Mouse (Mus musculus) CH12.LX (cell line): Measurements from ENCODE around the gene Mettl6. TPM values are rescaled to one million over a fixed set of nuclear protein-coding genes. Genes with fewer than 3 reads are reported as not detected.

Experiments used
- DNase-seq: peaks from one replicate; pipeline ENCODE4 v3.0.0-alpha.2; 2013; ENCODE audit errors: extremely low read depth
- H3K27ac ChIP-seq: 2 replicates; pipeline ENCODE4 v1.5.1; 2012; ENCODE audit warnings: low read depth, mild to moderate bottlenecking, control low read depth, moderate library complexity; ENCODE audit not compliant: insufficient read depth
- H3K27me3 ChIP-seq: replicated peaks from 2 replicates; pipeline ENCODE3; 2012; ENCODE audit warnings: inconsistent platforms
- H3K36me3 ChIP-seq, 2 experiments: replicated peaks in 1 of 2; 2 replicates each; pipeline versions ENCODE3 to v1.6.1; 2012; ENCODE audit warnings: inconsistent platforms in 1 of 2, low read length in 1 of 2, mild to moderate bottlenecking in 1 of 2, mixed read lengths in 1 of 2, moderate library complexity in 1 of 2; ENCODE audit not compliant: control insufficient read depth in 1 of 2, insufficient read depth in 1 of 2
- H3K4me1 ChIP-seq, 2 experiments: 2 replicates each; pipeline ENCODE4 v1.6.1; 2012; ENCODE audit warnings: inconsistent platforms in 1 of 2, moderate library complexity in 1 of 2; ENCODE audit not compliant: insufficient read depth in 2 of 2, control insufficient read depth in 1 of 2
- H3K4me2 ChIP-seq: 2 replicates; pipeline ENCODE4 v1.6.1; 2012; ENCODE audit warnings: low read depth, mild to moderate bottlenecking, control low read depth; ENCODE audit not compliant: poor library complexity, insufficient read depth, severe bottlenecking
- H3K4me3 ChIP-seq, 3 experiments: fragments of 150-350 bp in 1 of 3; sonication (generic) in 1 of 3; replicated peaks in 1 of 3; 2 replicates each; pipeline versions ENCODE3 to v1.5.1; 2011 to 2012; ENCODE audit warnings: low read depth in 2 of 3, low read length in 2 of 3, mild to moderate bottlenecking in 2 of 3, moderate library complexity in 2 of 3, control low read depth in 1 of 3, improper control_type of control experiment in 1 of 3, inconsistent platforms in 1 of 3, mixed read lengths in 1 of 3; ENCODE audit not compliant: poor library complexity in 1 of 3
- H3K79me2 ChIP-seq: replicated peaks from 2 replicates; pipeline ENCODE4 v1.6.1; 2012; ENCODE audit warnings: mild to moderate bottlenecking, moderate library complexity; ENCODE audit not compliant: control insufficient read depth, poor library complexity, insufficient read depth, severe bottlenecking; ENCODE audit errors: extremely low read depth
- H3K9ac ChIP-seq: 2 replicates; pipeline ENCODE4 v1.6.1; 2012; ENCODE audit warnings: low read depth, mild to moderate bottlenecking, control low read depth, moderate library complexity; ENCODE audit not compliant: insufficient read depth
- H3K9me3 ChIP-seq: replicated peaks from 2 replicates; pipeline ENCODE3; 2012; ENCODE audit warnings: low read length, inconsistent platforms, mixed read lengths
- CHD1 ChIP-seq: IDR thresholded peaks from 2 replicates; pipeline ENCODE4 v1.6.1; 2012; ENCODE audit warnings: low read depth, low read length, improper control_type of control experiment, inconsistent platforms
- CHD2 ChIP-seq: IDR thresholded peaks from 2 replicates; pipeline ENCODE4 v1.6.1; 2011; ENCODE audit warnings: low read length, improper control_type of control experiment
- E2F4 ChIP-seq: IDR thresholded peaks from 2 replicates; pipeline ENCODE4 v1.6.1; 2011; ENCODE audit warnings: low read depth, low read length, improper control_type of control experiment; ENCODE audit not compliant: insufficient replicate concordance
- ETS1 ChIP-seq: conservative IDR thresholded peaks from 2 replicates; pipeline ENCODE4 v1.6.1; 2012; ENCODE audit warnings: low read depth, mild to moderate bottlenecking, inconsistent platforms, low read length, improper control_type of control experiment, moderate library complexity
- JUN ChIP-seq: IDR thresholded peaks from 2 replicates; pipeline ENCODE4 v1.6.1; 2011; ENCODE audit warnings: low read depth, mild to moderate bottlenecking, low read length, improper control_type of control experiment, moderate library complexity; ENCODE audit not compliant: insufficient read depth
- KAT2A ChIP-seq: IDR thresholded peaks from 2 replicates; pipeline ENCODE4 v1.6.1; 2012; ENCODE audit warnings: low read length, improper control_type of control experiment, inconsistent platforms; ENCODE audit not compliant: insufficient replicate concordance
- MAX ChIP-seq: IDR thresholded peaks from 2 replicates; pipeline ENCODE4 v1.6.1; 2011; ENCODE audit warnings: low read length, improper control_type of control experiment
- MAZ ChIP-seq: IDR thresholded peaks from 2 replicates; pipeline ENCODE4 v1.6.1; 2012; ENCODE audit warnings: low read depth, mild to moderate bottlenecking, inconsistent platforms, low read length, improper control_type of control experiment, moderate library complexity
- MXI1 ChIP-seq: IDR thresholded peaks from 2 replicates; pipeline ENCODE4 v1.6.1; 2011; ENCODE audit warnings: mild to moderate bottlenecking, low read depth, low read length, improper control_type of control experiment
- MYC ChIP-seq: IDR thresholded peaks from 2 replicates; pipeline ENCODE4 v1.6.1; 2011; ENCODE audit warnings: low read depth, mild to moderate bottlenecking, improper control_type of control experiment, low read length
- NELFE ChIP-seq: IDR thresholded peaks from 2 replicates; pipeline ENCODE4 v1.6.1; 2011; ENCODE audit warnings: low read depth, low read length, improper control_type of control experiment
- PAX5 ChIP-seq: IDR thresholded peaks from 2 replicates; pipeline ENCODE4 v1.6.1; 2012; ENCODE audit warnings: low read length, inconsistent platforms, mixed read lengths
- POLR2A ChIP-seq: IDR thresholded peaks from 2 replicates; pipeline ENCODE4 v1.6.1; 2011; ENCODE audit warnings: low read depth, mild to moderate bottlenecking, improper control_type of control experiment, low read length
- POLR2AphosphoS2 ChIP-seq: IDR thresholded peaks from 2 replicates; pipeline ENCODE4 v1.6.1; 2011; ENCODE audit warnings: low read depth, low read length, improper control_type of control experiment
- RAD21 ChIP-seq: IDR thresholded peaks from 2 replicates; pipeline ENCODE4 v1.6.1; 2011; ENCODE audit warnings: low read depth, mild to moderate bottlenecking, low read length, improper control_type of control experiment, moderate library complexity
- SMC3 ChIP-seq: IDR thresholded peaks from 2 replicates; pipeline ENCODE4 v1.6.1; 2011; ENCODE audit warnings: low read depth, low read length, improper control_type of control experiment
- TBP ChIP-seq: conservative IDR thresholded peaks from 2 replicates; pipeline ENCODE4 v1.6.1; 2011; ENCODE audit warnings: low read depth, low read length, improper control_type of control experiment
- TCF12 ChIP-seq: IDR thresholded peaks from 2 replicates; pipeline ENCODE4 v1.6.1; 2014; ENCODE audit warnings: low read depth, mild to moderate bottlenecking, inconsistent platforms, low read length, improper control_type of control experiment
- USF1 ChIP-seq: IDR thresholded peaks from 2 replicates; pipeline ENCODE4 v1.6.1; 2014; ENCODE audit warnings: low read depth, mild to moderate bottlenecking, inconsistent platforms, low read length, improper control_type of control experiment
- USF2 ChIP-seq: conservative IDR thresholded peaks from 2 replicates; pipeline ENCODE4 v1.6.1; 2011; ENCODE audit warnings: low read depth, low read length, improper control_type of control experiment
- ZKSCAN1 ChIP-seq: IDR thresholded peaks from 2 replicates; pipeline ENCODE4 v1.6.1; 2012; ENCODE audit warnings: low read depth, inconsistent platforms, low read length, improper control_type of control experiment, borderline replicate concordance
- ZNF384 ChIP-seq: IDR thresholded peaks from 2 replicates; pipeline ENCODE4 v1.6.1; 2012; ENCODE audit warnings: low read depth, low read length, improper control_type of control experiment, inconsistent platforms
- dilution Hi-C: fragments of 300-500 bp; cut with MboI; formaldehyde crosslinking; loops from 2 replicates; pipeline ENCODE4 v1.14.3; 2020; ENCODE audit warnings: low sequenced_read_pairs; ENCODE audit not compliant: extremely low pct_unique_long_range_greater_than_20kb, extremely low pct_ligation_motif_present
- in situ Hi-C: fragments of 300-500 bp; cut with MboI; formaldehyde crosslinking; loops from 3 replicates; pipeline ENCODE4 v1.14.3; 2019; ENCODE audit warnings: low sequenced_read_pairs, low pct_ligation_motif_present, low pct_unique_long_range_greater_than_20kb, mixed read lengths
- polyA plus RNA-seq: library from polyadenylated mRNA; unstranded; fragments of >175 nt; gene quantifications from 2 replicates; pipeline ENCODE4 v1.2.1, GENCODE M21; 2012; ENCODE audit warnings: low read depth; ENCODE audit not compliant: insufficient read length
- total RNA-seq, 2 experiments: library from RNA; depleted of rRNA; stranded (reverse); fragments of 300-350 nt in 1 of 2; fragments of >200 nt in 1 of 2; gene quantifications; 2 replicates each; pipeline ENCODE4 v1.2.3; 2012 to 2014

The Mettl6 gene
- total and polyA plus RNA-seq, 3 experiments, result 38.2 to 122 (median 69.8) TPM

- DNase-seq, result peak; percentile 64
- H3K4me3 ChIP-seq, result peak overlapping the region; percentile 71 to 99 (median 82)
- TF ChIP-seq POLR2A (no peak), TCF12 (no peak), MYC (peak; percentile 54; the same call in 1 of the 2 replicates), NELFE (no peak), SMC3 (no peak), MAZ (no peak), E2F4 (no peak), PAX5 (no peak), CHD1 (0 out of 2 replicates have a peak, but pooled peaks have one; percentile 40), USF2 (no peak), USF1 (no peak), CHD2 (no peak), MAX (peak; percentile 83), ZNF384 (no peak), RAD21 (no peak), ZKSCAN1 (no peak), TBP (no peak), JUN (no peak), MXI1 (peak; percentile 55; the same call in 1 of the 2 replicates), ETS1 (peak; percentile 30; the same call in 1 of the 2 replicates)
- H3K4me2 ChIP-seq, result peak overlapping the region; percentile 78
- dilution Hi-C loops, result no loop called here
- peaks cover 33 to 53% of the 10 kb centered on the region in 2 experiments for H3K36me3 ChIP-seq
- H3K27me3 ChIP-seq, result no peaks in the 10 kb centered on the region
- peaks cover 11 to 65% of the 10 kb centered on the region in 2 experiments for H3K4me1 ChIP-seq
- in situ Hi-C loops, result no loop called here
- peak overlapping the region; percentile 92 for H3K9ac ChIP-seq
- no peaks in the 10 kb centered on the region for H3K9me3 ChIP-seq
- peak overlapping the region; percentile 20; the same call in 1 of the 2 replicates for H3K27ac ChIP-seq
- H3K79me2 ChIP-seq, result peaks cover 80% of the 10 kb centered on the region
These were observed 1.4 kb upstream of the Mettl6 start for GRCm38 (mm10) chr14:31496241-31496646.

GRCm38 (mm10) chr14:31495538-31495937, 698 bp upstream of the Mettl6 start:
- DNase-seq, result no peak
- Histone ChIP-seq H3K27me3 (no peaks in the 10 kb centered on the region), H3K36me3 (peaks cover 32 to 54% of the 10 kb centered on the region in 2 experiments), H3K9ac (peak overlapping the region; percentile 92), H3K79me2 (peaks cover 81% of the 10 kb centered on the region), H3K27ac (peak overlapping the region; percentile 20; the same call in 1 of the 2 replicates), H3K4me1 (peaks cover 11 to 70% of the 10 kb centered on the region in 2 experiments), H3K4me3 (peak overlapping the region; percentile 71 to 99 (median 82)), H3K4me2 (peak overlapping the region; percentile 78), H3K9me3 (no peaks in the 10 kb centered on the region)
- dilution Hi-C loops, result no loop called here
- no peak for TF ChIP-seq SMC3
- TF ChIP-seq KAT2A, result no peak
- no peak for TF ChIP-seq USF2
- no peak for TF ChIP-seq ZNF384
- TF ChIP-seq JUN, result no peak
- no peak; the same call in 1 of the 2 replicates for TF ChIP-seq POLR2AphosphoS2
- TF ChIP-seq TBP, result no peak
- in situ Hi-C loops, result no loop called here
